Mouse (Mus musculus): ENCODE data around the gene Sac3d1. TPM values are rescaled to one million over a fixed set of nuclear protein-coding genes. Genes with fewer than 3 reads are reported as not detected.

Gene Sac3d1
- total and polyA plus RNA-seq, 3 experiments = 44.4 to 49.3 TPM; not detected in 1

DNA sequence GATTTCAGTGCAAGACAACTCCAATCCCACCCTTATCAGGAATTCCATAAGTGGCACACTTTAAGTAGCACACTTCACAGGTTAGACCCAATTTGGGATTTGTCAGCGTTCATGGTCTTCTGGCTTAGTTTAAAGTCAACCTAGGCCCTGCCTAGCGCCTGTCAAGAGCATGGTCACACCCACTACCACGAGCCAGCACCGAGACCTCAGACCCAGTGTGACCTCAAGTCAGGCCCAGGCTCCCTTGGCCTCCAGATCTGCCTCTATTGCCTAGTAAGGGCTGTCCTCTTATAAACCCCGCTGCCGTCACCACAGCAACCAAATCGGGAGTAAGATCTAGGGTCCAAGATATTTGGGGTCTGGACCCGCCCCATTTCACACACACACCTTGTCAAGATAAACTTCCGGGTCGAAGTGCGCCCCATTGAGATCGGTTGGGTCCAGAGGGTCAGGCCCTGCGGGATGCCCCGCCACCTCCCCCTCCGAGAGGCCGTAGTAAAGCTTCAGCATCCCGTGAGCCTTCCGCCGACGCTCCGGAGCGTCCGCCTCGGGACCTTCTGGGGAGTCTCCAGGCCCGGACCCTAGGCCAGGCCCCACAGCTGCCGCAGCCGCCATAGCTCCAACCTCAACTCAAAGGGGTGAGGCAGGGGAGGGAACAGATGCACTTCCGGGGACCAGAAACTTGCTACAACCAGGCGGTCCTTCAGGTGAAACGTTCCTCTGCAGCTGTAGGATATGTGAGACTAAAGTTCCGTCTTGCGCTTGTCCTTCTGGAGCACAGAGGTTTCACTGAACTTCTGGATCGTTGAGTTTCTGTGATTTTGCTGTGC, 41.7 kb downstream of the Sac3d1 start, which contains the start of gene Vps51 (continued):
- TF ChIP-seq NELFE (IDR thresholded peaks at IDR 0.05; ENCODE audit: low read depth, low read length) (peak; percentile 73), NRF1 (IDR thresholded peaks at IDR 0.05; ENCODE audit: insufficient read depth, low read depth, low read length, poor library complexity, severe bottlenecking) (no peak), TCF12 (IDR thresholded peaks at IDR 0.05; ENCODE audit: low read depth, low read length) (peak; percentile 78), GATA1 (IDR thresholded peaks at IDR 0.05; ENCODE audit: low read depth, low read length) (peak; percentile 17; the same call in 1 of the 2 replicates), MYB (IDR thresholded peaks at IDR 0.05; ENCODE audit: low read depth, low read length) (no peak), MAZ (IDR thresholded peaks at IDR 0.05; ENCODE audit: low read depth, low read length) (peak; percentile 92), BHLHE40 (IDR thresholded peaks at IDR 0.05; ENCODE audit: borderline replicate concordance, low read depth, low read length) (no peak), RCOR1 (IDR thresholded peaks at IDR 0.05; ENCODE audit: low read depth, low read length) (peak; percentile 52; the same call in 1 of the 2 replicates), RAD21 (IDR thresholded peaks at IDR 0.05; ENCODE audit: low read depth, low read length) (no peak), MAX (IDR thresholded peaks at IDR 0.05; ENCODE audit: low read length) (peak; percentile 67; the same call in 1 of the 2 replicates), ZNF384 (IDR thresholded peaks at IDR 0.05; ENCODE audit: low read depth, low read length) (peak; percentile 60; the same call in 1 of the 2 replicates), MXI1 (IDR thresholded peaks at IDR 0.05; ENCODE audit: low read depth, low read length) (peak; percentile 94), KAT2A (conservative IDR thresholded peaks at IDR 0.05; ENCODE audit: low read depth, low read length) (peak; percentile 83), CHD1 (IDR thresholded peaks at IDR 0.05; ENCODE audit: low read depth, low read length) (no peak), POLR2A (IDR thresholded peaks at IDR 0.05; ENCODE audit: control insufficient read depth in 1 of 2, insufficient read depth in 1 of 2, low read depth in 1 of 2, low read length in 2 of 2, poor library complexity in 1 of 2) (peak; percentile 62 to 76; a peak in 3 of 4 replicates), MEF2A (IDR thresholded peaks at IDR 0.05; ENCODE audit: extremely low read depth, insufficient replicate concordance, low read depth, low read length, poor library complexity, severe bottlenecking) (0 out of 2 replicates have a peak, but pooled peaks have one; percentile 36), ETS1 (IDR thresholded peaks at IDR 0.05; ENCODE audit: low read depth, low read length) (peak; percentile 68), E2F4 (IDR thresholded peaks at IDR 0.05; ENCODE audit: borderline replicate concordance, low read depth, low read length) (peak; percentile 67; the same call in 1 of the 2 replicates), SIN3A (IDR thresholded peaks at IDR 0.05; ENCODE audit: low read length) (peak; percentile 96)

DNA sequence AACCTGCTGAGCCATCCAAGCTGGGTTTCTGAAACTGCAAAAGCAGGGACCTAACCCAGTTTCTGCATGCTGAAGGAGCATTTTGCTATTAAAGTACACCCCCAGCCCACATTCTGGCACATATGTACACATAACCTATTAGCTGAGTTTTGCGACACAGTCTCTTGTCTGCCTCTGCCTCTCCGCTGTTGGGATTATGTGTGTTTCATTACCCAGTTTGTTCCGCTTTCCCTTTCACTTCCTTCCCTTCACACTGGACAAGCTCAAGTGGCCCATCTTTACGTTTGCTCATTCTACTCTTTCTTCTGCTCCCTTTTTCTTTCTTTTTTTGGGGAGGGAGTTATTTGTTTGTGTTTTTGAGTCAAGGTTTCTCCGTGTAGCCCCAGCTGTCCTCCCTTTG, 44.6 kb downstream of the Sac3d1 start:
- no peak for TF ChIP-seq MYB (IDR thresholded peaks at IDR 0.05; ENCODE audit: low read depth, low read length)
- no peak for TF ChIP-seq POLR2AphosphoS5 (IDR thresholded peaks at IDR 0.05; ENCODE audit: borderline replicate concordance, low read depth, low read length)
- no peak for TF ChIP-seq MAFK (IDR thresholded peaks at IDR 0.05; ENCODE audit: borderline replicate concordance, low read depth, low read length)
- no peak for TF ChIP-seq NRF1 (IDR thresholded peaks at IDR 0.05; ENCODE audit: insufficient read depth, low read depth, low read length, poor library complexity, severe bottlenecking)
- no peak for TF ChIP-seq ZMIZ1 (IDR thresholded peaks at IDR 0.05; ENCODE audit: low read depth, low read length)
- TF ChIP-seq SIN3A (IDR thresholded peaks at IDR 0.05; ENCODE audit: low read length) = no peak
- TF ChIP-seq GABPA (IDR thresholded peaks at IDR 0.05; ENCODE audit: low read depth, low read length) = no peak
- no peak for TF ChIP-seq CTCF (IDR thresholded peaks at IDR 0.05 in 2 of 3, conservative IDR thresholded peaks at IDR 0.05 in 1 of 3; ENCODE audit: control insufficient read depth in 1 of 3, insufficient read depth in 1 of 3, low read depth in 2 of 3, low read length in 3 of 3, poor library complexity in 1 of 3, severe bottlenecking in 1 of 3)
- Histone ChIP-seq H3K79me2 (ENCODE audit: control insufficient read depth, insufficient read depth, low read length, poor library complexity) (peaks cover 12% of the 10 kb centered on the region), H3K4me1 (ENCODE audit: control insufficient read depth in 1 of 2, insufficient read depth in 2 of 2, low read length in 2 of 2) (peaks cover 0 to 7% of the 10 kb centered on the region in 2 experiments; a peak in 2 of 4 replicates), H3K9me3 (replicated peaks; ENCODE audit: insufficient read depth, low read length) (no peaks in the 10 kb centered on the region), H3K27ac (ENCODE audit: control insufficient read depth, low read depth, low read length) (no peak overlapping the region), H3K9ac (ENCODE audit: control insufficient read depth, low read depth, low read length, poor library complexity, severe bottlenecking) (no peak overlapping the region), H3K4me3 (ENCODE audit: control insufficient read depth in 1 of 2, insufficient read depth in 1 of 2, low read depth in 2 of 2, low read length in 2 of 2) (no peak overlapping the region), H3K27me3 (ENCODE audit: control insufficient read depth in 1 of 2, insufficient read depth in 2 of 2, low read length in 2 of 2) (no peaks in the 10 kb centered on the region), H3K36me3 (ENCODE audit: control insufficient read depth in 1 of 2, insufficient read depth in 2 of 2, low read length in 2 of 2) (peaks cover 0 to 4% of the 10 kb centered on the region in 2 experiments; a peak in 1 of 4 replicates)
- no peak for DNase-seq (ENCODE audit: low read depth, low spot score)

Data from MEL (cell line).